Mouse (Mus musculus) ES-Bruce4 (cell line): ENCODE results near the gene Zdhhc5.

Source experiments
- CTCF ChIP-seq: IDR thresholded peaks from one replicate; pipeline ENCODE4 v1.8.1; 2011; ENCODE audit warnings: low read depth, low read length
- POLR2A ChIP-seq: IDR thresholded peaks from one replicate; pipeline ENCODE4 v1.8.1; 2011; ENCODE audit warnings: low read length; ENCODE audit not compliant: insufficient read depth

DNA sequence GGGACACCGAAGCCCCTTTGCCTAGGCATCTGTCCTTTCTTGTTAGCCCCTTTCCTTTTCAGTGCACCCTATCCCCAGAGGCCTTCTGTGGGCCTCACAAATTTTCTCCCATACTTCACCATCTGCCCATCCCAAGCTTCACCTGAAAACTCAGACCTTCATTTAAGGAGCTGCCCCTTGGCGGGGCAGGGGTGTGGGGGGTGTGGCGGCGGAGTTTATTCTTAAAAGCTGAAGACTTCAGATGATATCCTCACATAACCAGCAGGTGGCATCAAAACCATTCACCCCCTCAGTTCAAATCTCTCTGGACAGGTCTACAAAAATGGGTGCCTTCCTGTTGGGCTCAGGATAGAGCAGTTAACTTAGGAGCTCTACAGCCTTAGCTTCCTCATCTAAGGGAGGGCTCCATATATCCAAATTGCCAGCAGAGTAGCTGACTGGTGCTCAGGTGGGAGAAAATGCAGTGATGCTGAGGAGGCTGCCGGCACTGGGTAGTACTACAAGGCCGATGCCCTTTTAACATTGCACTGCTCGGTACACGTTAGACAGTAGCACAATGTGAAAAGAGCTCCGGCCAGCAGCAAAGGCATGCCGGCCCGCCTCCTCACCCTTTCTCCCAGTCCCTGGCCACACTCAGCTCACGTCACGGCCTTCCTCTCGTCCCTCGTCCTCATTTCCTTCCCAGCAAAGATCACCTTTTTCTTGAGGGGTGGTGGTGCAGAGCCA lies 25.8 kb upstream of the Zdhhc5 start:
- TF ChIP-seq POLR2A (no peak), CTCF (no peak)
